Mouse (Mus musculus) megakaryocyte, embryonic 14.5 days (primary cell): ENCODE measurements around the gene Arsb.

Experiments used
- FLI1 ChIP-seq: IDR thresholded peaks from 2 replicates; pipeline ENCODE4 v1.6.1; 2012; ENCODE audit warnings: low read length, inconsistent platforms, mixed read lengths
- GATA1 ChIP-seq: IDR thresholded peaks from 3 replicates; pipeline ENCODE4 v1.6.1; 2012; ENCODE audit warnings: mixed read lengths, low read length, inconsistent platforms, borderline replicate concordance

GRCm38 (mm10) chr13:93920080-93920785 is 148.8 kb downstream of the Arsb start:
- TF ChIP-seq GATA1 (no peak), FLI1 (no peak)
